Mouse (Mus musculus) MEL (cell line): ENCODE results near the gene Ubl4b. TPM values are rescaled to one million over a fixed set of nuclear protein-coding genes. Genes with fewer than 3 reads are reported as not detected.

Experiments
- DNase-seq: peaks from one replicate; pipeline ENCODE4 v3.0.0; 2011; ENCODE audit warnings: low read depth, low spot score
- H3K27ac ChIP-seq: 2 replicates; pipeline ENCODE4 v1.5.1; 2012; ENCODE audit warnings: low read depth, mild to moderate bottlenecking, control low read depth, low read length, moderate library complexity; ENCODE audit not compliant: control insufficient read depth
- H3K27me3 ChIP-seq, 2 experiments: fragments of 150-350 bp in 1 of 2; sonication (generic) in 1 of 2; 2 replicates each; pipeline ENCODE4 v1.6.1; 2012; ENCODE audit warnings: low read length in 2 of 2, mild to moderate bottlenecking in 2 of 2, improper control_type of control experiment in 1 of 2, moderate library complexity in 1 of 2; ENCODE audit not compliant: insufficient read depth in 2 of 2, control insufficient read depth in 1 of 2
- H3K36me3 ChIP-seq, 2 experiments: 2 replicates each; pipeline ENCODE4 v1.6.1; 2012 to 2014; ENCODE audit warnings: low read length in 2 of 2, improper control_type of control experiment in 1 of 2, inconsistent platforms in 1 of 2, mild to moderate bottlenecking in 1 of 2; ENCODE audit not compliant: insufficient read depth in 2 of 2, control insufficient read depth in 1 of 2
- H3K4me1 ChIP-seq, 2 experiments: fragments of 150-350 bp in 1 of 2; sonication (generic) in 1 of 2; 2 replicates each; pipeline ENCODE4 v1.6.1; 2012; ENCODE audit warnings: low read length in 2 of 2, improper control_type of control experiment in 1 of 2, mild to moderate bottlenecking in 1 of 2; ENCODE audit not compliant: insufficient read depth in 2 of 2, control insufficient read depth in 1 of 2
- H3K4me3 ChIP-seq, 2 experiments: fragments of 150-350 bp in 1 of 2; sonication (generic) in 1 of 2; 2 replicates each; pipeline ENCODE4 v1.5.1; 2012; ENCODE audit warnings: low read depth in 2 of 2, low read length in 2 of 2, mild to moderate bottlenecking in 2 of 2, moderate library complexity in 2 of 2, control low read depth in 1 of 2, improper control_type of control experiment in 1 of 2; ENCODE audit not compliant: control insufficient read depth in 1 of 2, insufficient read depth in 1 of 2
- H3K79me2 ChIP-seq: 2 replicates; pipeline ENCODE4 v1.6.1; 2012; ENCODE audit warnings: mild to moderate bottlenecking, low read length, moderate library complexity; ENCODE audit not compliant: control insufficient read depth, poor library complexity, insufficient read depth
- H3K9ac ChIP-seq: 2 replicates; pipeline ENCODE4 v1.6.1; 2012; ENCODE audit warnings: low read depth, mild to moderate bottlenecking, control low read depth, low read length, moderate library complexity; ENCODE audit not compliant: control insufficient read depth, poor library complexity, severe bottlenecking
- H3K9me3 ChIP-seq: fragments of 150-350 bp; sonication (generic); replicated peaks from 2 replicates; pipeline ENCODE4 v1.6.1; 2012; ENCODE audit warnings: mild to moderate bottlenecking, low read length, improper control_type of control experiment, moderate library complexity; ENCODE audit not compliant: insufficient read depth
- BHLHE40 ChIP-seq: IDR thresholded peaks from 2 replicates; pipeline ENCODE4 v1.6.1; 2012; ENCODE audit warnings: low read depth, mild to moderate bottlenecking, inconsistent platforms, low read length, improper control_type of control experiment, borderline replicate concordance
- CHD2 ChIP-seq: IDR thresholded peaks from 2 replicates; pipeline ENCODE4 v1.6.1; 2011; ENCODE audit warnings: low read length, improper control_type of control experiment
- CTCF ChIP-seq, 3 experiments: IDR thresholded peaks in 2 of 3; conservative IDR thresholded peaks in 1 of 3; 2 replicates each; pipeline ENCODE4 v1.5.1; 2011 to 2012; ENCODE audit warnings: low read length in 3 of 3, low read depth in 2 of 3, mild to moderate bottlenecking in 2 of 3, improper control_type of control experiment in 1 of 3, inconsistent platforms in 1 of 3, mixed read lengths in 1 of 3, moderate library complexity in 1 of 3; ENCODE audit not compliant: control insufficient read depth in 1 of 3, insufficient read depth in 1 of 3, poor library complexity in 1 of 3, severe bottlenecking in 1 of 3
- E2F4 ChIP-seq: IDR thresholded peaks from 2 replicates; pipeline ENCODE4 v1.6.1; 2011; ENCODE audit warnings: low read depth, low read length, improper control_type of control experiment, borderline replicate concordance
- ELF1 ChIP-seq: IDR thresholded peaks from 2 replicates; pipeline ENCODE4 v1.6.1; 2014; ENCODE audit warnings: low read depth, mild to moderate bottlenecking, inconsistent platforms, low read length, improper control_type of control experiment, moderate library complexity
- GATA1 ChIP-seq: IDR thresholded peaks from 2 replicates; pipeline ENCODE4 v1.6.1; 2011; ENCODE audit warnings: low read depth, low read length, improper control_type of control experiment
- HCFC1 ChIP-seq: IDR thresholded peaks from 2 replicates; pipeline ENCODE4 v1.6.1; 2012; ENCODE audit warnings: low read depth, mild to moderate bottlenecking, inconsistent platforms, low read length, improper control_type of control experiment, moderate library complexity
- JUND ChIP-seq: IDR thresholded peaks from 2 replicates; pipeline ENCODE4 v1.6.1; 2011; ENCODE audit warnings: low read depth, mild to moderate bottlenecking, improper control_type of control experiment, low read length
- KAT2A ChIP-seq: conservative IDR thresholded peaks from 2 replicates; pipeline ENCODE4 v1.6.1; 2012; ENCODE audit warnings: low read depth, low read length, improper control_type of control experiment, inconsistent platforms
- MAZ ChIP-seq: IDR thresholded peaks from 2 replicates; pipeline ENCODE4 v1.6.1; 2012; ENCODE audit warnings: low read depth, mild to moderate bottlenecking, inconsistent platforms, low read length, improper control_type of control experiment
- NELFE ChIP-seq: IDR thresholded peaks from 2 replicates; pipeline ENCODE4 v1.6.1; 2011; ENCODE audit warnings: low read depth, low read length, improper control_type of control experiment
- POLR2A ChIP-seq, 2 experiments: IDR thresholded peaks; 2 replicates each; pipeline ENCODE4 v1.6.1; 2011 to 2012; ENCODE audit warnings: low read length in 2 of 2, mild to moderate bottlenecking in 2 of 2, control low read depth in 1 of 2, improper control_type of control experiment in 1 of 2, low read depth in 1 of 2, moderate library complexity in 1 of 2; ENCODE audit not compliant: control insufficient read depth in 1 of 2, insufficient read depth in 1 of 2, poor library complexity in 1 of 2
- RAD21 ChIP-seq: IDR thresholded peaks from 2 replicates; pipeline ENCODE4 v1.6.1; 2011; ENCODE audit warnings: mild to moderate bottlenecking, low read depth, low read length, improper control_type of control experiment
- SIN3A ChIP-seq: IDR thresholded peaks from 2 replicates; pipeline ENCODE4 v1.6.1; 2012; ENCODE audit warnings: low read length, improper control_type of control experiment, inconsistent platforms
- TAL1 ChIP-seq: IDR thresholded peaks from 2 replicates; pipeline ENCODE4 v1.6.1; 2012; ENCODE audit warnings: mild to moderate bottlenecking, inconsistent platforms, low read length, moderate library complexity, mixed read lengths
- TBP ChIP-seq: IDR thresholded peaks from 2 replicates; pipeline ENCODE4 v1.8.0; 2011; ENCODE audit warnings: low read depth, low read length, improper control_type of control experiment
- USF1 ChIP-seq: IDR thresholded peaks from 2 replicates; pipeline ENCODE4 v1.6.1; 2014; ENCODE audit warnings: low read depth, mild to moderate bottlenecking, inconsistent platforms, low read length, improper control_type of control experiment, moderate library complexity
- ZNF384 ChIP-seq: IDR thresholded peaks from 2 replicates; pipeline ENCODE4 v1.6.1; 2012; ENCODE audit warnings: low read depth, mild to moderate bottlenecking, inconsistent platforms, low read length, improper control_type of control experiment
- polyA plus RNA-seq, 2 experiments: library from polyadenylated mRNA; stranded (reverse) in 1 of 2; unstranded in 1 of 2; fragments of >175 nt in 1 of 2; fragments of >200 nt in 1 of 2; gene quantifications; 2 replicates each; pipeline versions ENCODE4 v1.2.1 to v1.2.4; 2012; ENCODE audit warnings: low replicate concordance in 2 of 2, low read depth in 1 of 2; ENCODE audit not compliant: insufficient read length in 2 of 2, insufficient read depth in 1 of 2, missing spikeins in 1 of 2
- total RNA-seq: library from RNA; depleted of rRNA; stranded (reverse); fragments of 300-350 nt; gene quantifications from 2 replicates; pipeline ENCODE4 v1.2.3, GENCODE M21; 2012

The Ubl4b gene
- total and polyA plus RNA-seq, 3 experiments: not detected

DNA sequence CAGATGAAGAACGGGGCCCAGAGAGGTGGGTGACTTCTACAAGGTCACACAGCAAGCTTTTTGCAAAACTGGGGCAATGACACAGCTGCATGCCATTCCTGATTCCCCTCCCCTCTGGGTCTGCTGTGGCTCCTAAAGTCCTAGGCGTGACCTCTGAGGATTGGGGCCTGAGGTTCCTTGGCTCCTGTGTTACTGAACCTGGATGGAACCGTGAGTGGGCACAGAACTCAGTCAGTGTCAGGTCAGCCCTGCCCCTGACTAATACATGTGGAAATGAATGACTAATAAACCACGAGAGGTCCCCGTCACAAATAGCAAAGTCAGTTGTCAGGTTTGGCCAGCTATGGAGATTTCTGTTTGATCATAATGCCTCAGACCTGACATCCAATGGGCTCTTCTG is 25.7 kb downstream of the Ubl4b start:
- no peak overlapping the region for H3K27ac ChIP-seq
- TF ChIP-seq JUND (no peak), RAD21 (no peak), USF1 (no peak), MAZ (no peak), BHLHE40 (no peak), TBP (no peak), SIN3A (no peak), POLR2A (IDR thresholded peaks at IDR 0.05; ENCODE audit: control insufficient read depth in 1 of 2, insufficient read depth in 1 of 2, low read depth in 1 of 2, low read length in 2 of 2, poor library complexity in 1 of 2) (no peak), HCFC1 (no peak), CHD2 (no peak)
- DNase-seq: no peak
- H3K79me2 ChIP-seq: no peaks in the 10 kb centered on the region
- H3K4me3 ChIP-seq: no peak overlapping the region
- no peak overlapping the region for H3K9ac ChIP-seq
- peaks cover 2 to 9% of the 10 kb centered on the region in 2 experiments; a peak in 2 of 4 replicates for H3K27me3 ChIP-seq
- no peaks in the 10 kb centered on the region for H3K36me3 ChIP-seq
- no peaks in the 10 kb centered on the region for H3K4me1 ChIP-seq
- H3K9me3 ChIP-seq: no peaks in the 10 kb centered on the region

DNA sequence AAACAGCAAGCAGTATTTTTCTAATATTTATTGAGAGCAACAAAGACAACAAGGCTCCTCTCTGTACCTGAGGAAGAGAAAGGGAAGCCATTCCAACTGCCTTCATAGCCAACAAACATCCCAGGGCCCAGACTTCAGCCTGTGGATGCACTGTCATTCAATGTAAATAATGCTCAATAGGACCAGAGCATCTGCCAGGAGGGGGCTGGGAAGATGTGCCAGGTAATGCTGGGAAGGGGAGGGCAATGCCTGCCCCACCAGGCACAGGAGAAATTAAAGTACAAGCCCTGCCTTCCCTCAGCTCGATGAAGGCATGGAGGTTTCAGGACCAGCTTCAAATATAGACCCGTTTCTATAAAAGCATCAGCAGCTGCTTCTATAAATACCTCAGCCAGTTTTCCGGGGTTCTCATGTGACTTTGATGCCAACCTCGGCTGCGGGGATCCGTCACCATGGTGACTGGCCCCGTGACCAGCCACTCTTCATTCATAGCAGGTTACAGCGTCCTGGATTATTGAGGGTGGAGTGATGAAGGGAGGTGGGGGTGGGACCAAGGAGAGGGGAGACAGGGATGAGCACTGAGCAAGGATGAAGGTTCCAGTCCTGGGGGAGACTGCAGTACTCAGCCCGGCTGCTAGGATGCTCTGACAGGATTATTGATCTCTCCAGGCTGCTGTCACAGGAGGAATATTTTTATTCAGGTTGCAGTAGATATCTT is 26.3 kb downstream of the Ubl4b start:
- no peaks in the 10 kb centered on the region for H3K79me2 ChIP-seq
- TF ChIP-seq KAT2A: no peak
- TF ChIP-seq, all 39 proteins: peak for 0

DNA sequence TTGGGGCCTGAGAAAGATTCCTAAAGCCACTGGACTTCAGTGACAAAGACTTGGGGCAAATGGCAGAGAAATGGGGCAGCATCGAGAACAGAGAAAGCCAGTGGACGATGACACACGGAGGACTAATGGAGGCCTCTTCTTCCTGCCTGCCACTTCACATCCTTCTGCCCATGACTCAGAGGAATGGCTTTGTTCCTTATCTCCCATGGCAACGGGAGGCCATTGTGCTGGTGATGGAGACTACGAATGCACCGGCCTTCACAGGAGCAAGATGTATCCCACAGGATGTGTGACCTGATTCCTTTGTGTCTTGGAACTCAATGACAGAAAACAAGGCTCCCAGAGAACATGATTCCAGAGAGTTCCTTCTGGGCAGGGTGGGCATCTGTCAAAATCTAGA is 30.3 kb downstream of the Ubl4b start:
- no peak overlapping the region for H3K4me3 ChIP-seq
- peaks cover 4 to 7% of the 10 kb centered on the region in 2 experiments; a peak in 3 of 4 replicates for H3K27me3 ChIP-seq

More for the DNA sequence above, 26.3 kb downstream of the Ubl4b start:
- H3K9me3 ChIP-seq: no peaks in the 10 kb centered on the region
- no peak overlapping the region for H3K4me3 ChIP-seq
- no peak overlapping the region for H3K9ac ChIP-seq
- no peaks in the 10 kb centered on the region for H3K4me1 ChIP-seq
- DNase-seq: no peak
- no peaks in the 10 kb centered on the region for H3K36me3 ChIP-seq
- H3K27ac ChIP-seq: no peak overlapping the region
- peaks cover 2 to 9% of the 10 kb centered on the region in 2 experiments; a peak in 3 of 4 replicates for H3K27me3 ChIP-seq

More for the DNA sequence above, 30.3 kb downstream of the Ubl4b start:
- H3K36me3 ChIP-seq: no peaks in the 10 kb centered on the region
- no peak overlapping the region for H3K27ac ChIP-seq
- TF ChIP-seq NELFE: no peak
- no peak for TF ChIP-seq ELF1
- TF ChIP-seq MAZ: no peak
- no peak for TF ChIP-seq USF1
- TF ChIP-seq TAL1: no peak
- TF ChIP-seq KAT2A: no peak
- TF ChIP-seq ZNF384: no peak
- no peak for TF ChIP-seq JUND
- no peak for TF ChIP-seq CTCF (IDR thresholded peaks at IDR 0.05 in 2 of 3, conservative IDR thresholded peaks at IDR 0.05 in 1 of 3; ENCODE audit: control insufficient read depth in 1 of 3, insufficient read depth in 1 of 3, low read depth in 2 of 3, low read length in 3 of 3, poor library complexity in 1 of 3, severe bottlenecking in 1 of 3)
- TF ChIP-seq BHLHE40: no peak
- TF ChIP-seq RAD21: no peak
- TF ChIP-seq GATA1: no peak
- TF ChIP-seq E2F4: no peak
- H3K9ac ChIP-seq: no peak overlapping the region
- H3K79me2 ChIP-seq: no peaks in the 10 kb centered on the region
- H3K9me3 ChIP-seq: no peaks in the 10 kb centered on the region
- H3K4me1 ChIP-seq: no peaks in the 10 kb centered on the region
- DNase-seq: no peak
